Mouse (Mus musculus) limb, embryonic 12.5 days (tissue): ENCODE data around the gene Myh8. TPM values are rescaled to one million over a fixed set of nuclear protein-coding genes. Genes with fewer than 3 reads are reported as not detected.

ENCODE experiments used
- ATAC-seq: fragments of 200-750 bp; cut with Nextera tagmentation; 2 replicates; pipeline ENCODE4 v1.8.0; 2017; ENCODE audit warnings: low read depth, moderate TSS enrichment; ENCODE audit not compliant: insufficient number of reproducible peaks, insufficient read depth, low FRiP score, low TSS enrichment
- H3K27ac ChIP-seq: fragments of 300-500 bp; sonication (generic); 2 replicates; pipeline ENCODE4 v1.5.1; 2016; ENCODE audit warnings: mild to moderate bottlenecking, moderate library complexity
- H3K27me3 ChIP-seq: fragments of 300-500 bp; sonication (generic); 2 replicates; pipeline ENCODE4 v1.6.1; 2016; ENCODE audit warnings: mild to moderate bottlenecking, moderate library complexity
- H3K36me3 ChIP-seq: fragments of 300-500 bp; sonication (generic); 2 replicates; pipeline ENCODE4 v1.6.1; 2016; ENCODE audit warnings: mild to moderate bottlenecking, moderate library complexity
- H3K4me1 ChIP-seq: fragments of 300-500 bp; sonication (generic); replicated peaks from 2 replicates; pipeline ENCODE4 v1.6.1; 2016
- H3K4me2 ChIP-seq: fragments of 300-500 bp; sonication (generic); 2 replicates; pipeline ENCODE4 v1.6.1; 2016; ENCODE audit warnings: mild to moderate bottlenecking, moderate library complexity
- H3K4me3 ChIP-seq: fragments of 300-500 bp; sonication (generic); replicated peaks from 2 replicates; pipeline ENCODE4 v1.5.1; 2016; ENCODE audit warnings: mild to moderate bottlenecking
- H3K9ac ChIP-seq: fragments of 300-500 bp; sonication (generic); replicated peaks from 2 replicates; pipeline ENCODE4 v1.6.1; 2016; ENCODE audit warnings: mild to moderate bottlenecking, moderate library complexity
- H3K9me3 ChIP-seq: fragments of 300-500 bp; sonication (generic); 2 replicates; pipeline ENCODE4 v1.6.1; 2016; ENCODE audit warnings: mild to moderate bottlenecking, moderate library complexity
- WGBS: fragments of 180-500 bp; shearing (Covaris S2); methylation state at CpG from one replicate; pipeline ENCODE4 v1.1.7; 2016; 5-methylcytosine and 5-hydroxymethylcytosine counted together
- polyA plus RNA-seq: library from polyadenylated mRNA; unstranded; fragments of >200 nt; fragmentation: Nextera tagmentation; extraction: Ambion mirVana; gene quantifications from 2 replicates; pipeline ENCODE4 v1.2.1, GENCODE M21; 2016

Gene Myh8
- polyA plus RNA-seq, 1 experiment from 2014 or later: 6.7 TPM

DNA sequence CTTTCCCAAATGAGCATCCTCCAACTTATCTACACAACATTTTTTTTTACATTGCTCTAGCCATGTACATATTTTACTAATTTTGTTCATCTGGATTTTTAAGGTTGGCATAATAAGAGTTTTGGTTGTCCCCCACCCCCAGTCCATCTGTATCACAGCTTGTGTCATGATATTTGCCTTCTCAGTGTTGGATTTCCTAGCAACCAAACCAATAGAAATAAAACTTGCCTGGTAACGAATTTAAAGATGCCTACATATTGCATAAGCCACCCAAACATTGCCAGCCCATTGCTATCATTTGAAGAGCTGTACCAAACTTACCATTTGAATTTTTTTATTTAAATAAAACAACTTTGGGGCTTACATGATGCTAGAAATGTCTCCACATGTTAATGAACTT, 16.5 kb downstream of the Myh8 start:
- Histone ChIP-seq H3K9me3 (0 out of 2 replicates have a peak, but pooled peaks cover 4% of the 10 kb centered on the region), H3K4me2 (no peak overlapping the region), H3K4me3 (no peak overlapping the region), H3K27me3 (no peaks in the 10 kb centered on the region), H3K9ac (no peak overlapping the region), H3K4me1 (no peaks in the 10 kb centered on the region), H3K27ac (no peak overlapping the region), H3K36me3 (no peaks in the 10 kb centered on the region)
- no peak for ATAC-seq
- 76% methylated on average over 1 of the region's 1 CpGs for WGBS

DNA sequence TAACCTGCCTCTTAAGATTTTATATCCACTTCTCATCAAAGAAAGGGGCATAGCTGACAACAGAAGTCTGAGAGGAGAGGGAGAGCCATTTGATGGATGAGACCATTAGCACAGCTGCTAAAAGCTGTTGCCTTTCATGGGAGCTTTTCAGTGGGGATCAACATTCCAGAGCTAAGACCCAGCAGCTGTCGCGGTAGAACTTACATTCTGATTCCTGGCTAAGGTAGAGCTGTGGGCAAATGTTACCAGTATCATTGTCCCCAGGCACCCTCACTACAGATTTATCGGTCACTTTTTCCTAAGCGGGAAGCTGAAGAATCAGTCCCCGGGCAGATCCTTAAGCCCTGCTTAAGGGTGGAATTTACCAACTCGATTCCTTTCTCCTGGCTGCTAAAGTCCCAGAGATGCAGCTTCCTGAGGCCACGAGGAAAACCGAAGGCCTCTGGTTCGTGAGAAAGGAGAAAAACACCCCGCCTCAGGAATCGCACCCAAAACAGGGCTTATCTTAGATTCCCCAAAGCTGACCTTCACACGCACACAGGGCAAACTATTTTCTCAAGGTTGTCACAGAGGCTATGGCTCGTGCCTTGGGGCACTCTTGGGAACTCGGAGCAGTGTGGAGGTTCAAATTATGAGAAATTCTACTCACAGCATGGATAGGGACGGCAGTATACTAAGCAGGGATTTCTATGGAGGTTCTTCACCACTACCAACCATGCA, 37.0 kb downstream of the Myh8 start:
- Histone ChIP-seq H3K27me3 (no peaks in the 10 kb centered on the region), H3K4me3 (no peak overlapping the region), H3K36me3 (no peaks in the 10 kb centered on the region), H3K9me3 (no peaks in the 10 kb centered on the region), H3K4me1 (no peaks in the 10 kb centered on the region; the same call in 1 of the 2 replicates), H3K9ac (no peak overlapping the region), H3K27ac (no peak overlapping the region), H3K4me2 (no peak overlapping the region)
- ATAC-seq: no peak
- 36% methylated on average over 15 of the region's 15 CpGs for WGBS

DNA sequence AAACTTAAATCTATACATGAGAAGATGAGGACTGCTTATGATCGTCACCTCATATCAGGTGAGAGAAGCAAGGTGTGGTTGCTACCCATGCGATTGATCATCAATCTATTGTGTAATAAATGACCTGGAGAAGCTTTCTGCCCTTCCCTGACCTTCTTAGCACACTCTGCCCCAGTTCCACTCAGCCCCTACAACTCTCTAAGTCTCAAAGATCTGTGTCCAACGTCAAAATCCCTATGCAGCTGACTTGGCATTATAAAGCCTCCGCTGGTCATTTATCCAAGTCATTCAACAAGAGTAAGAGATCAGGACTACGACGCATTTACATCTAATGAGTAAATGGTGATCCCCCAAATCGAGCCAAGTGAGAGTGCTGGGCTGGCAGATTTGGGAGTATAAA, 44.4 kb downstream of the Myh8 start, which contains the start of gene Myh13:
Gene Myh13, plus strand, starts transcription at position 301 of the 400 bp plus-strand sequence.
- H3K27me3 ChIP-seq: no peaks in the 10 kb centered on the region
- H3K9me3 ChIP-seq: no peaks in the 10 kb centered on the region
- no peaks in the 10 kb centered on the region for H3K36me3 ChIP-seq
- no peak for ATAC-seq
- no peak within 1 kb of the TSS for H3K4me2 ChIP-seq
- no peak within 1 kb of the TSS for H3K27ac ChIP-seq
- WGBS: 85% methylated on average over 7 of the region's 7 CpGs
- 0 out of 2 replicates have a peak, but pooled peaks cover under 1% of the 10 kb centered on the region for H3K4me1 ChIP-seq
- no peak within 1 kb of the TSS for H3K4me3 ChIP-seq
- H3K9ac ChIP-seq: no peak within 1 kb of the TSS

DNA sequence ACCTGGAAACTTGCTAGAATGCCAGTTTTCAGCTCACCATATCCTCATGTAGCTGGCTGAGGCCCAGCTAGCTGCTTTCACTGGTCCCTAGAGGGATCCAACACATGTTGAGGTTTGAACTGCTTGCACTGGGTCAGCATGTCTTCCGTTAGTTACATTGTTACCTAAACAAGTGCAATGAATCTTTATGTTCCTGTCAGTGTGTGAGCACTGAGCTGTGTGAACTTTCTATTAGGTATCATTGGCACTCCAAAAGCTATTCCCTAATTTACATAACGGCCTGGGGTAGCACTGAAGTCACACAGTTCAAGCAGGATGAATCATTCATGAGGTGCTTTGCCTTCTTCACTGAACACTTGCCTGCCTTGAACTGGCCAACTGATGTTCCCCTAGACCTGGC, 49.6 kb downstream of the Myh8 start:
- no peak overlapping the region for H3K4me2 ChIP-seq
- WGBS: 60% methylated on average over 2 of the region's 2 CpGs
- no peaks in the 10 kb centered on the region for H3K9me3 ChIP-seq
- H3K27ac ChIP-seq: no peak overlapping the region
- peaks cover 5% of the 10 kb centered on the region; the same call in 1 of the 2 replicates for H3K4me1 ChIP-seq
- ATAC-seq: no peak
- no peak overlapping the region for H3K4me3 ChIP-seq
- no peak overlapping the region for H3K9ac ChIP-seq
- no peaks in the 10 kb centered on the region for H3K36me3 ChIP-seq
- H3K27me3 ChIP-seq: no peaks in the 10 kb centered on the region

DNA sequence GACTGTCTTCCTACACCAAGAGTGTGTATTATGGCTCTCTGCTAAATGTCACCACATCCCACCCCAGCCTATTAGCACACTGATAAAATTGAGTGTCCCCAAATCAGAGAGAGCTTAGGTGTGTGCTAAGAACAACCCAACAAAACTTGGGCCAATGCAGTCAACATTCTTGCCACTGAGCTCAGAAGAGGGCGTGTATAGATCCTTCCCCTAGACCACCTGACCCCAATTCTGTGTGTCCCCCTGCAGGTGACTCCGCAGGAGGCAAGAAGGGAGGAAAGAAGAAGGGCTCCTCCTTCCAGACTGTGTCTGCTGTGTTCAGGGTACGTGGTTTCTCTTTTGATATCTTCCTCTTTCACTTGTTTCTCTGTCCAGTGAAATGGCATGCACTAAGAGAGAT, 67.6 kb downstream of the Myh8 start:
- Histone ChIP-seq H3K9ac (no peak overlapping the region), H3K9me3 (no peaks in the 10 kb centered on the region), H3K4me3 (no peak overlapping the region), H3K36me3 (no peaks in the 10 kb centered on the region), H3K27ac (no peak overlapping the region), H3K4me1 (no peaks in the 10 kb centered on the region), H3K27me3 (peaks cover 4% of the 10 kb centered on the region; the same call in 1 of the 2 replicates), H3K4me2 (no peak overlapping the region)
- WGBS: 75% methylated on average over 3 of the region's 3 CpGs
- no peak for ATAC-seq

DNA sequence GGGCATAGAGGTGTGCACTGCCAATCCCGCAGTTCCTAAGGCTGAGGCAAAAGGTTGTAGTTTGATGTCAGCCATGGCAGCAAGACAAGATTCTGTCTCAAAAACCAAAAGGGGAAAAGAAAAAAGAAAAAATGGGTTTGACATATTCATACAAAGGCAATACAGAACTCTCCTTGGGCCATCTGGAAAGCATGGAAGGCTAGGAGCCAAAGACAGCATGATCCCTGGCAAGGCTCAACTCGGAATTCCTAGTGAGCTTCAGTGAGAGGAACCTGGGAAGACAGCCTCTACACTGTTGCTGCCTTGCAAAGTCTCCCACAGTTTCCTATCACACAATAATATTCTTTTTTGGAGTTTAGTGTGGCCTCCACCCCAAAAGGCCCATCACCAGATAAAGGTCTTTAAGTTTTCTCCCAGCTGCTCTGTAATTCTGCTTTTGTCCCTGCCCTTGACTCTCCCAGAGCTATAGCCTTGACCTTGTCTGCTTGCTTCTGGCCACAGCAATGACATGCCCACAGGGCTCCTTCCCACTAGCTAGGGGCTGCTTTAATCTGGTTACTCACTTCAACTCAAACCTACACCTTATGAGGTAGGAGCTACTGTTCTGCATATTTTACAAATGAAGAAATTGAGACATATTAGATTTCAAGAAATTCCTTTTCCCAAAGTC, 68.4 kb downstream of the Myh8 start:
- H3K36me3 ChIP-seq: no peaks in the 10 kb centered on the region

DNA sequence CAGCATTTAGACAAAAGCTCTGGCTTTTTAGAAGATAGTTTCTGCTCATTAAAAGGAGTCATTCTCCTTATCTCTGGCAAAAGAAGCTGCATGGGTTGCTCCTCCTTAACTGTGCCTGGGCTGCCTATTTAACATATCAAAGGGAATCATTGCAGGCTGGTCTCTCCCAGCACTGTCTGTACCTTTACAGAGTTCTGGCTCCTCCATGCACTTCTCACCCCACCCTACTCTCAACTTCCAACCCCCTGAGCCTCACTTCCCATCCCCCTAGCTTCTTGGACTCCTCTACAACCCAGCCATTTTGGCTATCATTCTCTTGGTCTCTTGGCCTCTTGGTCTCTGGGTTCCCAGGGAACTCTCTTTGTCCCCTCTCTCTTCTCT, 68.9 kb downstream of the Myh8 start:
- no peak for ATAC-seq
- Histone ChIP-seq H3K4me2 (no peak overlapping the region), H3K9me3 (no peaks in the 10 kb centered on the region), H3K4me3 (no peak overlapping the region), H3K27ac (no peak overlapping the region), H3K4me1 (no peaks in the 10 kb centered on the region), H3K36me3 (no peaks in the 10 kb centered on the region), H3K27me3 (peaks cover 4% of the 10 kb centered on the region; the same call in 1 of the 2 replicates), H3K9ac (no peak overlapping the region)

More for the DNA sequence above, 68.4 kb downstream of the Myh8 start:
- ATAC-seq: no peak
- Histone ChIP-seq H3K27ac (no peak overlapping the region), H3K27me3 (peaks cover 4% of the 10 kb centered on the region; the same call in 1 of the 2 replicates), H3K9me3 (no peaks in the 10 kb centered on the region), H3K4me1 (no peaks in the 10 kb centered on the region), H3K4me3 (no peak overlapping the region), H3K4me2 (no peak overlapping the region), H3K9ac (no peak overlapping the region)
- WGBS: 69% methylated on average over 2 of the region's 2 CpGs

DNA sequence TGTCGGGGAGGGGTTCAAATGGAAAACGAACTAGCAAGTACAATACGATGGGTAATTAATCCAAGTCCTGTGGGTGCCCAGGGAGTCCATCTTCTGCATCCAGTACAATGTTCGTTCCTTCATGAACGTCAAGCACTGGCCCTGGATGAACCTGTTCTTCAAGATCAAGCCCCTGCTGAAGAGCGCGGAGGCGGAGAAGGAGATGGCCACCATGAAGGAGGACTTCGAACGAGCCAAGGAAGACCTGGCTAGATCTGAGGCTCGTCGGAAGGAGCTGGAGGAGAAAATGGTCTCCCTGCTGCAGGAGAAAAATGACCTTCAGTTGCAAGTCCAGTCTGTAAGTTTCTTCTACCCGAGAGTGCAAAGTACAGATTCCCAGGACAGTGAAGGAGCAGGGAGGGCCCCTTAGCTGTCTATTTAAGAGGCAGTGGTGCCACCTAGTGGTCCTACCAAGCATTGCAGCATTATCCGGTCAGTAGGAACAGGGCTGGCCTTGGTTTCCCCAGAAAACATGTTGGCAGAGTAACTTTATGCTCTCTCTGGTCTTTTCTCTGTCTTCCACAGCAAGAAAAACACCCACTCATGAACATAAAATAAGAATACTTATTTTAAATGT, 73.3 kb downstream of the Myh8 start:
- Histone ChIP-seq H3K9ac (no peak overlapping the region), H3K27ac (no peak overlapping the region), H3K4me3 (no peak overlapping the region), H3K4me1 (no peaks in the 10 kb centered on the region), H3K9me3 (no peaks in the 10 kb centered on the region), H3K27me3 (peaks cover 4% of the 10 kb centered on the region; the same call in 1 of the 2 replicates), H3K36me3 (no peaks in the 10 kb centered on the region), H3K4me2 (no peak overlapping the region)
- ATAC-seq: no peak
- 53% methylated on average over 14 of the region's 14 CpGs for WGBS

DNA sequence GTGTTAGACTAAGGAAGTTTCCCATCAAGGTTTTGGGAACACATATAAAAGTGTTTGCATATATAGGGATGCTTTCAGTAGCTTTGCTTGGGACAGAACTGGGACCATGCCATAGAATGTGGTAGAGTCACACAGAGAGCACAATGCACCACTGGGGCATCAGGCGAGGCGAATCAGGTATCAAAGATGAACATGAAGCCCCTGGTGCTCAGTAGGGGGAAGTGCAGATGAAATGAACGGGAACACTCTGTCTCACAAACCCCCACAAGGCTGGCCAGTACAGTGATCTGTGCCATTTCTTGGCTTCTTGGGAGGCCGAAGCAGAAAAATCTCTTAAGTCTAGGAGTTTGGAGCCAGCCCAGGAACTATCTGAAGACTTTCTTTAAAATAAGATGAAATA, 76.1 kb downstream of the Myh8 start:
- 56% methylated on average over 4 of the region's 4 CpGs for WGBS
- no peak for ATAC-seq

DNA sequence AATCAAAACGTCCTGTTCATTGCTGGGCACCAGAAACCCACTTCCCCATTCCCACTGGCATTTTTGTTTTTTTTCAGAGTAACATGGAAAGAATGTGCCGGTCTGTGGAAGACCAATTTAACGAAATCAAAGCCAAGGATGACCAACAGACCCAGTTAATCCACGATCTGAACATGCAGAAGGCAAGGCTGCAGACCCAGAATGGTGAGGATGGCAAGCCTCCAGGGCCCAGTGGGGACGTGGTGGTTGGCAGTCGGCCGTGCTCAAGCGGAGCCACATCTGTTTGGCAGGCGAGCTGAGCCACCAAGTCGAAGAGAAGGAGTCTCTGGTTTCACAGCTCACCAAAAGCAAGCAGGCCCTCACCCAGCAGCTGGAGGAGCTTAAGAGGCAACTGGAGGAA, 81.1 kb downstream of the Myh8 start:
- Histone ChIP-seq H3K9ac (no peak overlapping the region), H3K4me1 (no peaks in the 10 kb centered on the region), H3K4me3 (no peak overlapping the region), H3K27ac (no peak overlapping the region), H3K27me3 (no peaks in the 10 kb centered on the region), H3K4me2 (no peak overlapping the region), H3K9me3 (no peaks in the 10 kb centered on the region), H3K36me3 (no peaks in the 10 kb centered on the region)
- ATAC-seq: no peak
- 74% methylated on average over 10 of the region's 10 CpGs for WGBS

More for the DNA sequence above, 76.1 kb downstream of the Myh8 start:
- Histone ChIP-seq H3K27ac (no peak overlapping the region), H3K4me2 (no peak overlapping the region), H3K27me3 (peaks cover 4% of the 10 kb centered on the region; the same call in 1 of the 2 replicates), H3K4me1 (no peaks in the 10 kb centered on the region), H3K4me3 (no peak overlapping the region), H3K36me3 (no peaks in the 10 kb centered on the region), H3K9me3 (no peaks in the 10 kb centered on the region), H3K9ac (no peak overlapping the region)
